Mouse (Mus musculus) ES-E14 (cell line): ENCODE measurements around the gene Nid2. TPM values are rescaled to one million over a fixed set of nuclear protein-coding genes. Genes with fewer than 3 reads are reported as not detected.
A peak's percentile ranks its signal among the peaks of the same experiment; 100 is the strongest.

Experiments
- DNase-seq: peaks from one replicate; pipeline ENCODE4 v3.0.0-alpha.2; 2013; ENCODE audit warnings: low read depth, low spot score
- H3K27ac ChIP-seq: 2 replicates; pipeline ENCODE4 v1.5.1; 2012; ENCODE audit warnings: low read depth, mild to moderate bottlenecking, low read length, moderate library complexity, mixed read lengths; ENCODE audit not compliant: poor library complexity, insufficient read depth, severe bottlenecking
- H3K36me3 ChIP-seq: 2 replicates; pipeline ENCODE4 v1.6.1; 2012; ENCODE audit warnings: mild to moderate bottlenecking, low read length, moderate library complexity, mixed read lengths; ENCODE audit not compliant: control insufficient read depth, poor library complexity, insufficient read depth, severe bottlenecking
- H3K4me1 ChIP-seq, 2 experiments: fragments of 150-350 bp in 1 of 2; sonication (generic) in 1 of 2; 2 replicates each; pipeline ENCODE4 v1.6.1; 2012; ENCODE audit warnings: low read length in 2 of 2, mild to moderate bottlenecking in 1 of 2, mixed read lengths in 1 of 2; ENCODE audit not compliant: control insufficient read depth in 2 of 2, insufficient read depth in 2 of 2, poor library complexity in 1 of 2
- H3K4me3 ChIP-seq, 2 experiments: fragments of 150-350 bp in 1 of 2; sonication (generic) in 1 of 2; 2 replicates each; pipeline ENCODE4 v1.5.1; 2012; ENCODE audit warnings: low read length in 2 of 2, low read depth in 1 of 2, mild to moderate bottlenecking in 1 of 2, mixed read lengths in 1 of 2; ENCODE audit not compliant: insufficient read depth in 1 of 2, poor library complexity in 1 of 2, severe bottlenecking in 1 of 2
- H3K9ac ChIP-seq: 2 replicates; pipeline ENCODE4 v1.6.1; 2012; ENCODE audit warnings: low read depth, mild to moderate bottlenecking, low read length, mixed read lengths; ENCODE audit not compliant: poor library complexity, insufficient read depth, severe bottlenecking
- H3K9me3 ChIP-seq: fragments of 150-350 bp; sonication (generic); 2 replicates; pipeline ENCODE4 v1.6.1; 2012; ENCODE audit warnings: low read depth, mild to moderate bottlenecking, low read length; ENCODE audit not compliant: control insufficient read depth, insufficient read depth
- CHD2 ChIP-seq: IDR thresholded peaks from 2 replicates; pipeline ENCODE4 v1.6.1; 2014; ENCODE audit warnings: mild to moderate bottlenecking, low read depth, low read length, inconsistent platforms
- HCFC1 ChIP-seq: IDR thresholded peaks from 2 replicates; pipeline ENCODE4 v1.6.1; 2012; ENCODE audit warnings: low read length, inconsistent platforms, borderline replicate concordance; ENCODE audit not compliant: insufficient read depth
- MAFK ChIP-seq: IDR thresholded peaks from 2 replicates; pipeline ENCODE4 v1.6.1; 2014; ENCODE audit warnings: mild to moderate bottlenecking, low read depth, low read length, inconsistent platforms; ENCODE audit not compliant: insufficient read depth
- ZC3H11A ChIP-seq: IDR thresholded peaks from 2 replicates; pipeline ENCODE4 v1.6.1; 2012; ENCODE audit warnings: low read depth, mild to moderate bottlenecking, inconsistent platforms, low read length, borderline replicate concordance
- ZNF384 ChIP-seq: IDR thresholded peaks from 2 replicates; pipeline ENCODE4 v1.6.1; 2012; ENCODE audit warnings: low read depth, low read length, inconsistent platforms
- in situ Hi-C, 2 experiments: fragments of 600-800 bp; cut with MboI; formaldehyde crosslinking; loops; one replicate each; pipeline ENCODE4 v1.15.1; 2025; ENCODE audit warnings: low sequenced_read_pairs in 2 of 2, inconsistent platforms in 1 of 2; ENCODE audit not compliant: unreplicated experiment in 2 of 2
- total RNA-seq: library from RNA; depleted of rRNA; stranded (reverse); fragments of 300-350 nt; gene quantifications from 2 replicates; pipeline ENCODE4 v1.2.3, GENCODE M21; 2012

Nid2 gene
- total RNA-seq, 1 experiment = 399 TPM

- H3K36me3 ChIP-seq = peaks cover 72% of the 10 kb centered on the region
Measured at GRCm38 (mm10) chr14:19800485-19800884, 49.4 kb downstream of the Nid2 start.

GRCm38 (mm10) chr14:19801474-19802215 lies 50.6 kb downstream of the Nid2 start:
- Histone ChIP-seq H3K4me1 (peaks cover 4 to 17% of the 10 kb centered on the region in 2 experiments; a peak in 2 of 4 replicates), H3K9ac (no peak overlapping the region), H3K4me3 (no peak overlapping the region), H3K27ac (no peak overlapping the region), H3K36me3 (peaks cover 74% of the 10 kb centered on the region), H3K9me3 (no peaks in the 10 kb centered on the region)
- TF ChIP-seq MAFK (no peak), CHD2 (no peak), ZC3H11A (no peak)
- no peak for DNase-seq
- in situ Hi-C loops = loop anchor here in 1 of 2 experiments (10.0 kb wide), 1 partner anchor 47 kb away; the partner anchor contains the start of gene Nid2

More at GRCm38 (mm10) chr14:19800485-19800884, 49.4 kb downstream of the Nid2 start:
- no peak overlapping the region for H3K9ac ChIP-seq
- no peaks in the 10 kb centered on the region for H3K9me3 ChIP-seq
- H3K4me3 ChIP-seq = no peak overlapping the region
- in situ Hi-C loops = loop anchor here in 1 of 2 experiments (10.0 kb wide), 1 partner anchor 46 kb away; the partner anchor contains the start of gene Nid2
- H3K4me1 ChIP-seq = peaks cover 4 to 17% of the 10 kb centered on the region in 2 experiments; a peak in 2 of 4 replicates
- no peak overlapping the region for H3K27ac ChIP-seq
- DNase-seq = no peak
- TF ChIP-seq ZC3H11A (no peak), MAFK (no peak), CHD2 (no peak), ZNF384 (no peak), HCFC1 (no peak)

GRCm38 (mm10) chr14:19803222-19803621 lies 52.2 kb downstream of the Nid2 start:
- TF ChIP-seq ZNF384 = no peak
- no peak for TF ChIP-seq CHD2
- TF ChIP-seq ZC3H11A = no peak
- TF ChIP-seq MAFK = no peak
- Histone ChIP-seq H3K27ac (no peak overlapping the region), H3K9ac (no peak overlapping the region), H3K4me1 (peaks cover 4 to 17% of the 10 kb centered on the region in 2 experiments; a peak in 2 of 4 replicates), H3K36me3 (peaks cover 72% of the 10 kb centered on the region), H3K4me3 (no peak overlapping the region), H3K9me3 (no peaks in the 10 kb centered on the region)
- no peak for DNase-seq
- in situ Hi-C loops = loop anchor here in 1 of 2 experiments (10.0 kb wide), 1 partner anchor 48 kb away; the partner anchor contains the start of gene Nid2

- no peak overlapping the region for H3K9ac ChIP-seq
- no peak overlapping the region for H3K4me3 ChIP-seq
- H3K4me1 ChIP-seq = peaks cover 4 to 17% of the 10 kb centered on the region in 2 experiments; a peak in 2 of 4 replicates
- DNase-seq = peak; percentile 60
- H3K9me3 ChIP-seq = no peaks in the 10 kb centered on the region
- no peak overlapping the region; the same call in 1 of the 2 replicates for H3K27ac ChIP-seq
- no peak for TF ChIP-seq HCFC1
- no peak for TF ChIP-seq MAFK
- no peak for TF ChIP-seq CHD2
- no peak for TF ChIP-seq ZC3H11A
- no peak for TF ChIP-seq ZNF384
- peaks cover 68% of the 10 kb centered on the region for H3K36me3 ChIP-seq
- in situ Hi-C loops = loop anchor here in 1 of 2 experiments (10.0 kb wide), 1 partner anchor 49 kb away; the partner anchor contains the start of gene Nid2
Measured at GRCm38 (mm10) chr14:19803623-19804022, 52.6 kb downstream of the Nid2 start.
